Mouse (Mus musculus): ENCODE data around the gene Gm17727.
"Not testable (repeated sequence)": the region's sequence is repeated elsewhere in the genome, so short reads cannot be mapped to it uniquely, and the experiment has no call there.

Gene Gm17727

GRCm38 (mm10) chr9:35778009-35778408 lies at the start of gene Gm17727:
TSS of gene Gm17727 (minus strand) at chr9:35778109.
- no peak for DNase-seq

GRCm38 (mm10) chr9:35817881-35818280 lies 40.0 kb upstream of the Gm17727 start:
- DNase-seq = not testable (repeated sequence)

- DNase-seq = no peak
Observed at GRCm38 (mm10) chr9:35798146-35798545, 20.2 kb upstream of the Gm17727 start.

- no peak for DNase-seq
Observed at GRCm38 (mm10) chr9:35790001-35790400, 12.1 kb upstream of the Gm17727 start, which contains the start of the genes Gm27235 and D730048I06Rik. TSS of gene Gm27235 (minus strand) at chr9:35790101. TSS of gene D730048I06Rik (minus strand) at chr9:35790112.

GRCm38 (mm10) chr9:35756843-35757242 lies 21.1 kb downstream of the Gm17727 start:
- DNase-seq = no peak

GRCm38 (mm10) chr9:35740749-35741148 lies 37.2 kb downstream of the Gm17727 start, which contains the start of gene Gm17677:
TSS of gene Gm17677 (plus strand) at chr9:35741049.
- no peak for DNase-seq

Data from heart, adult 11 months (tissue).